Mouse (Mus musculus) sigmoid colon, adult 10 weeks (tissue): ENCODE results near the gene Vmn2r12. TPM values are rescaled to one million over a fixed set of nuclear protein-coding genes. Genes with fewer than 3 reads are reported as not detected.

Source experiments
- polyA plus RNA-seq: library from polyadenylated mRNA; stranded (reverse); fragments of 350-450 nt; fragmentation: Illumina TruSeq; extraction: RNeasy Lipid Tissue Mini Kit (QIAGEN cat#74804); gene quantifications from one replicate; pipeline ENCODE4 v1.2.3, GENCODE M21; 2014; ENCODE audit warnings: low read depth, low replicate concordance

Gene Vmn2r12
- polyA plus RNA-seq, result not detected

DNA sequence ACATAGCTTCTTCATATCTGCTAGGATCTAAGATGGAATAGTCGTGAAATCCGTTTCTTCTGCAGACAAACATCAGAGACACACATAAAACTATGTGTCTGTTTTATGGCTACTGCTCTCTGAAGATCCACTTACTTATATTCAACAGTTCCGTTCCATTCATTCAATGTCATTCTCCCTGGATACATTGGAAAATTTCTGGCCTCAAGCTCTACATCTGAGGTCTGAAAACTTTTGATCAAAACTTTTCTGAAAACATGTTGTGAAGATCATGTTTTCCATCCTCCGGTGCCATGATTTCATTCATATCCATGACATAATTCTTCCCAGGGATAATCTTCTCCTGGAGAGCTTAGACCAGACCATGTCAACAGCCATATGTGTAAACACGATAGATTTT lies at the start of gene Vmn2r12:
TSS of gene Vmn2r12 (minus strand) at position 101 of the 400 bp plus-strand sequence.

DNA sequence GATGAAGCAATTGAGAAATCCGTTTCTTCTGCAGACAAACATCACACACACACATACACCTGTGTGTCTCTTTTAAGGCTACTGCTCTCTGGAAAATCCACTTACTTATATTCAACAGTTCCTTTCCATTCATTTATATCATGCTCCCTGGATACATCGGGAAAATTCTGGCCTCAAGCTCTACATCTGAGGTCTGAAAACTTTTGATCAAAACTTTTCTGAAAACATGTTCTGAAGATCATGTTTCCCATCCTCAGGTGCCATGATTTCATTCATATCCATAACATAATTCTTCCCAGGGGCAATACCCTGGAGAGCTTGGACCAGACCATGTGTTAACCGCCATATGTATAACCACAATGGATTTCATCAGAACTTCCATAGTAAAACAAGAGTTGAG lies 38.3 kb downstream of the Vmn2r12 start, which contains the start of gene Vmn2r11:
TSS of gene Vmn2r11 (minus strand) at position 101 of the 400 bp plus-strand sequence.

Other genes with a start within 250 kb of the Vmn2r12 start
- gene Vmn2r9, start 245.3 kb downstream of the Vmn2r12 start, polyA plus RNA-seq, result not detected
- gene Vmn2r10, start 91.4 kb downstream of the Vmn2r12 start, polyA plus RNA-seq, result not detected
- gene Vmn2r11, start 38.4 kb downstream of the Vmn2r12 start, polyA plus RNA-seq, result not detected
- gene Vmn2r13, start 94.2 kb upstream of the Vmn2r12 start, polyA plus RNA-seq, result not detected
- gene Vmn2r14, start 126.8 kb upstream of the Vmn2r12 start, polyA plus RNA-seq, result not detected
- gene Vmn2r15, start 199.7 kb upstream of the Vmn2r12 start, polyA plus RNA-seq, result not detected
- gene Vmn2r16, start 232.2 kb upstream of the Vmn2r12 start, polyA plus RNA-seq, result not detected